Mouse (Mus musculus): ENCODE measurements at regions not wholly inside any gene's neighbourhood (a gene's known extent, or its start where the extent isn't known, plus 50 kb on each side); places are given as distances from the start of the nearest gene placed in this dataset.

DNA sequence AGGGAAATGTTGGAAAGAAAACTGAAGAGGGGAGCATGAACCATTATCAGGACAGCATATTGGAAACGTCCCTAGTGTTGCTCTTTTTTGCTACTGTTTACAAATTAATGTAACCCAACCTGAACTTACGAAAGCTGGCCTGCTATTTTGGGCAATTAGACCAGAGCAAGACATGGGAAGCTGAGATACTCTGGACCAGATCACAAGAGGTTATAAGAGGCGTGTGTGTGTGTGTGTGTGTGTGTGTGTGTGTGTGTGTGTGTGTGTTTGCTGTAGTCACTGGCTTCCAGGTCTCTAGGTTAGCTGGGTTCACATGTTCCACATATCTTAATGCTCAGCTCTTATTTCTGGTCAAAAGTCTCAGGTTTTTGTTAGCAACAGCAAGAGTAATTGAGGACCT, 783.1 kb downstream of the Gsdmc2 start:
- TF ChIP-seq CTCF (IDR thresholded peaks at IDR 0.05 in 2 of 3, conservative IDR thresholded peaks at IDR 0.05 in 1 of 3; ENCODE audit: control insufficient read depth in 1 of 3, insufficient read depth in 1 of 3, low read depth in 2 of 3, low read length in 3 of 3, poor library complexity in 1 of 3, severe bottlenecking in 1 of 3) (no peak), CHD1 (IDR thresholded peaks at IDR 0.05; ENCODE audit: low read depth, low read length) (no peak), POLR2A (IDR thresholded peaks at IDR 0.05; ENCODE audit: control insufficient read depth in 1 of 2, insufficient read depth in 1 of 2, low read depth in 1 of 2, low read length in 2 of 2, poor library complexity in 1 of 2) (no peak), MXI1 (IDR thresholded peaks at IDR 0.05; ENCODE audit: low read depth, low read length) (no peak)
